Mouse (Mus musculus): ENCODE data around the gene Tmem130.
"Not testable (repeated sequence)": the region's sequence is repeated elsewhere in the genome, so short reads cannot be mapped to it uniquely, and the experiment has no call there.

Gene Tmem130

DNA sequence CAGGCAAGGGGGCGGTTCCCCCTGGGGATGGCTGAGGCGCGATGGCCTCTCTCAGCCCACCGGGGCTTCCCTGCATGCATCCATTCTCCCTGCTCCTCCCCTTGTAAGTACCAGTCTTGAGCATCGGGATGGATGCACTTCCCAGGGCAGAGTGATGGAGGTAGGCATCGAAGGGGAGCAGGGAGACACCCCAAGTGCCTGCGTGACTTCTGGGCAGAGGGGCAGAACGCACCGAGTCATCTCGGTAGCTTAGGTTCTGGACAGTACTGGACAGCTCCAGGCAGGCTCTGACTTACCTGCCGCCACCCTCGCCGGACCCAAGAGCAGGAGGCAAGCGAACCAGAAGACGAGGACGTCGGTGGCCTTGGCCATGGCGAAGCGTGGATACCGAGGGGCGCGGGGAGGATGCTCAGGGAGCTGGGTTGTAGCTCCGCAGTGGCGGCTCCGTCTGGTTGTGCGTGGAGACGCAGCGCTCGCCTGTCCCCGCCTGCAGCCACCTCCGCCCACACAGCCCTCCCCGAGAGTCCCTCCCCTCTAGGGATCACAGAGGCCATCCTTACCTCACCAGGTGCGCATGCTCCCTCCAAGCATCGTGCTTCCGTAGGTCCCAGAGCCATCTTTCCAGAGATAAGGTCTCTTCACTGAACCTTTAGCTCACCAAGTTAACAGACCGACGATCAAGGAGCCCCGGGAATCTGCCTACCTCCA, at the start of gene Tmem130:
TSS of gene Tmem130 (minus strand) at position 658 of the 708 bp plus-strand sequence.
- DNase-seq (ENCODE audit: low spot score) = no peak

DNA sequence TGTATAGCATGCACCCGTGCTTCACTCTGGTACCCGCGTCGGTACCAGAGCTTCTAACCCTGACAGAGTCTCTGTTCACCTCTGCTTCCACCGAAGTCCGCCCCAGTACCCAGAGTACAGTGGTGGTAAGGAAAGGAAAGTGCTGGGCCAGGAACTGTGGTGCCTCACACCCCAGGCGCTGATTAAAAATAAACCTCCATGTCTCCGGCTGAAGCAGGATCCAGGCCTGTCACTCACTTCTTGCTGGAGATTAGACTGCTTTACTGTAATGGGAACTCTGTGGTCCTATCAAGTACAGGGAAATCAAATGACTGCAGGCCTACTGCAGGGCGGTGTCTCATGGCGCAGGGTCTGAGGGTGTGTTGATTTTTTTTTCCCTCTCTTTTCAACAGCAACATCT, 45.3 kb upstream of the Tmem130 start:
- no peak for DNase-seq (ENCODE audit: low spot score)

DNA sequence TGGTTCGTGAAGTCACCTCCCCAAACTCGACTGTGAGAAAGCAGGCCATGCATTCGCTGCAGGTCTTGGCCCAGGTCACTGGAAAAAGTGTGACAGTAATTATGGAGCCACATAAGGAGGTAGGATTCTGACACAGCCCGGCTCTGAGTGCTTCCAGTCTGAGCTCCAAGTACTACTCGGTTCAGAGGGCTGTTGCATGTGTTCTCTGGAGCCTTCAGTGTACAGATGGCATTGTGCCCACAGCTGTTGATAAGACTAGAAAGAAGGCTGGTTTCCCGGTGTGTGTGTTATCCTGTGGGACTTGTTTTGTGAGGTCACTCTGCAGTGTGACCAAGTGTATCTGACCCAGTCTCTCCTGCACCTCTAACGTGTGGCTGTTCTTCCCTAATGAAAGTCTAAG, 42.6 kb upstream of the Tmem130 start:
- DNase-seq (ENCODE audit: low spot score) = no peak

- DNase-seq (ENCODE audit: low spot score) = no peak
Observed at GRCm38 (mm10) chr5:144803066-144803465, 41.4 kb upstream of the Tmem130 start.

- no peak for DNase-seq (ENCODE audit: low spot score)
Observed at GRCm38 (mm10) chr5:144797116-144797515, 35.5 kb upstream of the Tmem130 start.

GRCm38 (mm10) chr5:144794687-144795086, 33.1 kb upstream of the Tmem130 start:
- DNase-seq (ENCODE audit: low spot score) = no peak

DNA sequence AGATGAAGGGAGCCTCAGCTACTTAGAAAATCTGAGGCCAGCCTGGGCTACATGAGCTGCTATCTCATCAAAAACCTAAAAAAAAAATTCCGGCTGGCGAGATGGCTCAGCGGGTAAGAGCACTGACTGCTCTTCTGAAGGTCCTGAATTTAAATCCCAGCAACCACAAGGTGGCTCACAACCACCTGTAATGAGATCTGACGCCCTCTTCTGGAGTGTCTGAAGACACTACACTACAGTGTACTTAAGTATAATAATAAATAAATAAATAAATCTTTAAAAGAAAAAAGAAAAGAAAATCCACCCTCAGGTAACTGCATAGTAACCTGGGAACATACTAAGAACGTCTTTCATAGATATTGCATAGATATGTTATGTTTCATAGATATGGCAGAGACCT, 31.8 kb upstream of the Tmem130 start:
- DNase-seq (ENCODE audit: low spot score) = no peak

- DNase-seq (ENCODE audit: low spot score) = no peak
Observed at GRCm38 (mm10) chr5:144786464-144786863, 24.8 kb upstream of the Tmem130 start.

DNA sequence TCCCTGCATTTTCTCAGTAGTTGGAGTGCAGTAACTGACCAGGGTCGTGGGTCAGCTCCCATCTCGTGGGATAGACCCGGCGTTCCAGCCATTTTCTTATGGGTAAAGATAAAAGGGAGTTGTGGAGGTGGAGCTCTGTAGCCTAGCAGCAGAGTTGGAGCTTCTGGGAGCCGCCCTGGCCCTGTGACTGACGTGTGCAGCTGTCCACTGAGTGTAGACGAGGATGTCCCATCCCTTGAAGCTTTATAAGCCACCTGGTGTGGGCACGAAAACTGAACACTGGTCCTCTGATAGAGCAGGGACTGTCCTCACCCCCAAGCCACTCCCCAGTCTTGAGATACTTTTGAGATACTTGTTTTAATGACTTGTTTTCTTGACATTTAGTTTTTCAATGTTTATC, 19.0 kb upstream of the Tmem130 start:
- no peak for DNase-seq (ENCODE audit: low spot score)

GRCm38 (mm10) chr5:144773231-144773630, 11.6 kb upstream of the Tmem130 start:
- no peak for DNase-seq (ENCODE audit: low spot score)

DNA sequence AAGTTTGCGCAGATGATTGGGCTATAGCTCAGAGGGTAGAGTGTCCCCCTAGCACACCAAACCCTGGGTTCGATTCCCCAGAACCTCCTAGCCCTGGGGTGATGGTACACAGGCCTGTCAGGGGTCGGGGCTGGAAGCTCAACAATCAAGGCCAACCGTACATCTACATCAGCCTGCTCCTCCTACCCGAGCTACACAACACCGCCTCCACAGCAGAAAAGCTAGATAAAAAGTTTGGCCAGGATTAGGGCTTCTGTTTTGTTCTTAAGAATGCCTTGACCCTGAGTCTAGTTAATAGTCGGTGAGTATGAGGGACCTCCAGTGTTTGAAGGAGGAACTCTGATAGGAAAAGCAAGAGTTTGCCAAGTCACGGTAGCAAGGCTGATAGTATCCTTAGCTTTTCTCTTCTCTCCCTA, 7.5 kb upstream of the Tmem130 start:
- DNase-seq (ENCODE audit: low spot score) = no peak

DNA sequence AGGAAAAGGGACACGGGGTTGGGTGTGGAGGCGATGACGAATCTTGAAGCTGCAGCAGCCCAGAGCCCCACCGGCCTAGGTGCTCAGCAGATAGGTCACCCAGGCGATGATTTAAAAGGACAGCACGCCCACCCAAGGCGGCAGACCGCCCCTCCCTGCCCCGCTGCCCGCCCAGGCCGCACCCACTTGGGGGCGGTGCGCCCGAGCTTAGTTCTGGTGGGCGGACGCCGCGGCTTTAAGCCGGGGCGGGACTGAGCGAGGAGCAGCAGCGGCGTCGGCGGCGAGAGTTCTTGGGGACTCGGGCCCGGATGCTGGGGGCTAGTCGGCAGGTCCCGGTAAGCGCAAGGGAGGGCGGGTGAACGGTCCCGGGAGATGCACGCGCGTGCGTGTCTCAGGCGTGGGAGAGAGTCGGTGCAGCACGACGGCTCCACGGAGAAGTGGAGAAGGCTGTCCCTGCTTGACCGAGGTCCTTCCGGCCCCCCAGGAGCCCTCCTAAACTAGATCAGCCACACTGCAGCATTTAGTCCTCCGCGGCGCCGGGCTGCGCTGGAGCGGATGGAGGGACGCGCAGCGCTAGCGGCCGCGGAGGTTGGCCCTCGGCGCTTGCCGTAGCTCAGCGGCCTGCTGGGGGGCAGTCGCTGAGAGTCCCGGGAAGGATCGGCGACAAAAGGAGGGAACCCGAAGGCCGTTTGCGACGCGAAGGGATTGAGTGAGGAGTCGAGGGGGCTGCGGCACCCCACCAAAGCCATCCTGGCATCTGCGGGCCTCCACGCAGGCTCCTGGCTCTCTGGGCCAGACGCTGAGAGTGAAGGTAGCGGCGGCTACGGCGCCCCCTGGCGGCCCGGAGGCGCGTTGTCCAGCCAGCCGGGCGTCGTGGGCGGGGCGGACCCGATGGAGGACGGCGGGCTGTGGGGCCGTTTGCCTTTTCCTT, 6.6 kb upstream of the Tmem130 start:
- peak; percentile 66 for DNase-seq (ENCODE audit: low spot score)

DNA sequence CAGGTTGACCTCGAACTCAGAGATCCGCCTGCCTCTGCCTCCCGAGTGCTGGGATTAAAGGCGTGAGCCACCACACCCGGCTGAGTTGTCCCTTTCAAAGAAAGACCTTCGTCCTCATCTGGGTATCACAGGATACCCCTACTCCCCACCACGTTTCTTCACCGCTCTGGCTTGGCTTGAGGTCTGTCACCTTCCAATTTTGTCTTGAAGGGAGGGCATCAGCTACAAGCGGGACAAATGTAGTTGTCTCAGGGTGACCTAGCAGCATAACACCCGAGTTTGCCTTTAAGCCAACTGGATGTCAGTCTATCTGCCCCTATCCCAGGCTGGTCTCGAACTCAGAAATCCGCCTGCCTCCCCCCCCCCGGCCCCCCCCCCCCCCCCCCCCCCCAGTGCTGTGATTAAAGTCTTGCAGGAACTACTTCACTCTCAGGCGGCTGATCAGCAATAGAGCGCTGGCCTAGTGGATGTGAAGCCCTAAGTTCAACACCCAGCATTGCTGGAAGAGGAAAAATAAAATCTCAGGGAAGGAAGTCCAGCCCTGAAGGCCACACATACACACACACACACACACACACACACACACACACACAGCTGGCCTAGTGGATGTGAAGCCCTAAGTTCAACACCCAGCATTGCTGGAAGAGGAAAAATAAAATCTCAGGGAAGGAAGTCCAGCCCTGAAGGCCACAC, 5.6 kb upstream of the Tmem130 start, which contains the start of gene Trrap:
TSS of gene Trrap (plus strand) at position 627 of the 693 bp plus-strand sequence.
- not testable (repeated sequence) for DNase-seq (ENCODE audit: low spot score)

DNA sequence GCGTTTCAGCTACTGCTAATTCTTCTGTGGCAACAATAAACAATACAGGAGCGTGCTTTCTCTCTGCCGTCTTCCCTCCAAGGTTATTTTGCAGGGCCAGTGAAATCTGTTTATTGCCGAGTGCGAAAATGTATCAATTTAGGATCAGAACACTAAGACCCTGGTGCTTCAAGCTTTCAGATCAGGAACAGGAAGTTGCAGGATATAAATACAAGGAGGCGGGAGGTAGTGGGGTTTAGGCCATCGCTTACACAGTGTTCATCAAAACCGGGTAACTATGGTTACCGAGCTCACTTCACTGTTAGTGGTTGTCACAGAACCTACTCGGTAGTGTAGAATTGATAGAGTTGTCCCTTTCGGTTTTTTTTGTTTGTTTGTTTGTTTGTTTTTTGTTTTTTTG, 5.0 kb upstream of the Tmem130 start:
- no peak for DNase-seq (ENCODE audit: low spot score)

DNA sequence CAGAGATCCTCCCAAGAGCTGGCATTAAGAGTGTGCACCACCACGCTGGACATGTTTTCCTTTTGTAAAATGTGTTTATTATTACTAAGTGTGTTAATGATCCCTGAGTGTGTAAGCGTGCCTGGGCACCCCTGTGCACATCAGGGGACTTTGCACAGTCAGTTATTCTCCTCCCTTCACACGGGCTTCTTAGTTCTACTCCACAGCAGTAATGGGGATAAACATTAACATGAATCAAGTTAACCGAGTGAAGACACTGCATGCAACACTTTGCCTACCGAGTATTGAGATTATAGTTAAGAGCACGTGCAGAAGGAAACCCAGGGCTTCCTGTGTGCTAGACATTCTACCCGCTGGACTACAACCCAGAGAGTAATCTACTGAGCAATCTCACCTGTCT, 4.4 kb upstream of the Tmem130 start:
- DNase-seq (ENCODE audit: low spot score) = no peak

- DNase-seq (ENCODE audit: low spot score) = no peak
Observed at GRCm38 (mm10) chr5:144758422-144758821, 3.2 kb downstream of the Tmem130 start.

DNA sequence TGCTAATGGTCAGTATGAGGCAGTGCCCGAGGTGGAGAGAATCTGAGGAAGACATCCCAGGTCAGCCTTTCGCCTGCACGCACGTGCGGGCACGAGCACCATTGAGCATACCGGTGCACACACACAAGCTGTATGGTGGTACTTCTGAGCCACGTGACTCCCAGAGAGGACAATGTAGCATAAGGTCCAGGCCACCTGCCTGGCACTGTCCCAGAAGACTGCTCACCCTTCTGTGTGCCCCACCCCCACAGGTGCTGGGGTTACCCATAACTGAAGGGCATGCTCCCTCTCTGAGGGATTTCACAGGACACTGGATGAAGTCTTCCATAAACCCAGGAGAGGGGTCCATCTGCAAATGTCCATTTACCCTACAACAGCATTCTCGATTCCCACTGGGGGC, 4.2 kb downstream of the Tmem130 start:
- no peak for DNase-seq (ENCODE audit: low spot score)

DNA sequence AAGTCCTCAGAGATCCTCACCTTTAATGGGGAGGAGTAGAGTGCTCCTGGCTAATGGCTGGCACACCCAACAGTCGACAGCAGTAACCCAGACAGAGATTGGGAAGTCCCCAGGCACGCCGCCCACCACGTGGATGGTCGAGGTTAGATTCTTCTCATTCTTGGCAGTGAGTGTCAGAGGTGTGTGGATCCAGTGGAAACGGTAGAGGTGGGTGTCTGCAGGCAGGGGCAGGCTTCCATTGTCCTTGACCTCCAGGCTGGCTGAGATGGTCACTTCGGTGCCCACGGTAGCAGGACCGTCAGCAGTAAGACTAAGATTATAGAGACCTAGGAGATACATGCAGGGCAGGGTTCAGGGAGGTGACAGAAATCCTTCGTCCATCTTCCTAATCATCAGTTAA, 6.4 kb downstream of the Tmem130 start:
- no peak for DNase-seq (ENCODE audit: low spot score)

GRCm38 (mm10) chr5:144753041-144753440, 8.6 kb downstream of the Tmem130 start:
- DNase-seq (ENCODE audit: low spot score) = no peak

DNA sequence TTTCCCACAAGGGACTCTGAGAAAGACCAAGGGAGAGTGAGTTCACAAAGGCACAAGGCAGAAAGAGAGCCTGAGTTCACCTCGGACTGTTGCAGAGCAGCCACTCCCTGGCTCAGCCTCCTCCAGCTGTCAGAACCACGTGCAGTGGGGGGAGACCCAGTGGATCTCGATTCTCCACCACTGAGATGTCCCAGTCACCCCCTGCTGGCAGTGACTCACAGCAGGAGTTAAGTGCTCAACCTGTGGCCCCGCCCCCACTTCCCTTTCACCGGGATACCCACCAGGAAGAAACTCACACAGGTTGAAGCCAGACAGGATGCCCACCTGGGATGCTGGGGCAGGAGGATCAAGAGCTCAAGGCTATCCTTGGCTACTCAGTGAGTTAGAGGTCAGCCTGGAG, 9.2 kb downstream of the Tmem130 start:
- DNase-seq (ENCODE audit: low spot score) = no peak

DNA sequence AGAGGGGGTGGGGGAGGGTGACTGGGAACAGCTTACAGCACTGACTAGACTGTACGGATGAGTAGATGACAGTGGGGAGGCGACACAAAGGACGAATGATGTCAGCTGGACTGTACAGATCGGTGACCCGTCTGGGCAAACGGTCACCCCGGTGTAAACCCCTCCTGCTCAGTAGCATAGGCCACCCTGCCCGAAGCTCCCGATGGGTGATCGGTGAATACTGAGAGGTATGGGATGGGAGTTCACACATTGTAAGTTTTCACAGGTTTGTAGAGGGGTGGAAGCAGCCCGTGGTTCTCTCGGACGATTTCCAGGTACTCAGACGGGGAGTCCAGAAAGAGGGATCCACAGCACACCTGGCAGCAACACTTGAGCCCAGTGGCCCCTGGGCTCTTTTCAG, 24.5 kb downstream of the Tmem130 start:
- DNase-seq (ENCODE audit: low spot score) = no peak

GRCm38 (mm10) chr5:144734949-144735348, 26.7 kb downstream of the Tmem130 start:
- DNase-seq (ENCODE audit: low spot score) = peak; percentile 46

- DNase-seq (ENCODE audit: low spot score) = no peak
Observed at GRCm38 (mm10) chr5:144733953-144734352, 27.7 kb downstream of the Tmem130 start.

Measured in urinary bladder, postnatal 10 days (tissue).